Mouse (Mus musculus) megakaryocyte, adult 5-6 weeks (primary cell): ENCODE results near the gene Txn1. TPM values are rescaled to one million over a fixed set of nuclear protein-coding genes. Genes with fewer than 3 reads are reported as not detected.

ENCODE experiments used
- ATAC-seq: 2 replicates; pipeline ENCODE4 v1.8.0; 2016; ENCODE audit warnings: mild to moderate bottlenecking, inconsistent platforms; ENCODE audit not compliant: poor library complexity, severe bottlenecking
- total RNA-seq, 2 experiments: library from RNA; stranded (forward) in 1 of 2; stranded (reverse) in 1 of 2; fragments of 153-499, 151-499 nt in 1 of 2; fragments of 221-1000, 200-1000 nt in 1 of 2; gene quantifications; 2 replicates each; pipeline versions ENCODE4 v1.2.3 to v1.2.4; 2015 to 2017

Gene Txn1
- total RNA-seq, 2 experiments from 2014 or later = 195 to 434 TPM

DNA sequence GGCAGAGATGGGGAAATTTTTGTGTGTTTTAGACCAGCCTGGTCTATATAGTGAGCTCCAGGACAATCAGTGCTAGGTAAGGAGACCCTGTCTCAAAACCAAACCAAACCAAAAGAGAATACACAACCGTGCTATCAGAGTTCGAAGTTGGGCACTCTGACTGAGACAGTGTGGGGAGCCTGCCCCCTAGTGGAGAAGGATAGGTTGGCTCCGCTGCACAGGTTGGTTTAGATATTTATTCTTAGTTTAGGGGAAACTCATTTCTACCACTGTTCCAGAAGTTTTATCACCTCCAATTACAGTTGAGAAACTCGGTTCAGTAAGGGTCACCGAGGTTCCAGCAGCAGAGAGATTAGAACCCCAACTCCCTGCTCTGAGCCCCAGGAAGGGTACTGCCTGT lies 52.0 kb downstream of the Txn1 start:
- peak; percentile 75 for ATAC-seq

DNA sequence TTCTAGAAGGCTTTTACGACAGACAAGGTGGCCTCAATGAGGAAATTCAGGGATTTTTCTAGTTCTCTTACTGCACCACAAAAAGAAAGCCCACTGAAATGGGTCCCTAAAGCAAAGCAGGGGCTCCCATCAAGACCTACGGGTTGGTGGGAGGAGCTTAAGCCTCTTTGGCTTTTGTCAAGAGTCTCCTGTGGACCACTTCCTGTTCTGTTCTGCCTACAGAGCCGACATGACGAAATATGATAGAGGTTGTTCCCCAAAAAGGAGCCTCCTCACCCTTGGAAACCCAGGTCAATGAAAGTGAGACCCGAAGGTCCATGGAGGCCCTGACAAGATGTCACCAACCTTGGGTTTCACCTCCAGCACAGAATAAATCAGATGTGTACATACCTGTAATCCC lies 53.6 kb downstream of the Txn1 start:
- peak; percentile 75 for ATAC-seq

DNA sequence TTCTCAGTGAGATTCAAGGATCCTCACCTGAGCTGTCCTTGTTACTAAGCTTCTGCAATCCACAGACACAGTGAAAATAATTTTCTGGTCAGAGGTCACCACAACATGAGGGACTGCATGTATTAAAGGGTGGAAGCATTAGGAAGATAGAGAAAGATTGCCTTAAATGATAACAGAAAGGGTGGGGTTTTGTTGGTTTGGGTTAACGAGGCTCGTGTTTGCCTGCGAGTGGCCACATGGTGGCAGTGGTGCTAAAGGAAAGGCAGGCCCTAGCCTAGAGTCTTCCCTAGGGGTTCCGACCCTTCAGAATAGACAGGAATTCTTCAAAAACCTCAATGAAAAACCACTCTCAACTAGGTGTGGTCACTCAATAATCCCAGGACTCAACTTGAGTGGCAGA lies 55.0 kb downstream of the Txn1 start:
- peak; percentile 71 for ATAC-seq

DNA sequence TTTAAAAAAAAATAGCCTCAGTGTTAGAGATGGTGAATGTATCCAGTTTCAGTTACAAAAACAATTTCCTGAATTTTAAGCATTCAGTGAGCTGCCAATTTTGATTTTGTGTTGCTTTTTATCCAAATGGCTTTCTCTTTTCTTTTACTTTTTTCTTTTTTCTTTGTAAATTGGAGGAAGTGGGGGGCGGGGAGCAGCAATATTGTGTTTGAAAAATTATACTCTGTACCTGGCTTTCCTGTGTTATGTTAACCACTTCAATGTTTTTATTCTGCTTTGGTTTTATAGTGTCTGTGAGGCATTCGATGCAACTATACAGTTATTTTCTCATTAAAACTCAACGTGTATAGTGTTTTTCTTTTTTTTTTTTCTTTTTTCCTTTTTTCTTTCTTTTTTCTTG lies 59.6 kb downstream of the Txn1 start:
- ATAC-seq = no peak

DNA sequence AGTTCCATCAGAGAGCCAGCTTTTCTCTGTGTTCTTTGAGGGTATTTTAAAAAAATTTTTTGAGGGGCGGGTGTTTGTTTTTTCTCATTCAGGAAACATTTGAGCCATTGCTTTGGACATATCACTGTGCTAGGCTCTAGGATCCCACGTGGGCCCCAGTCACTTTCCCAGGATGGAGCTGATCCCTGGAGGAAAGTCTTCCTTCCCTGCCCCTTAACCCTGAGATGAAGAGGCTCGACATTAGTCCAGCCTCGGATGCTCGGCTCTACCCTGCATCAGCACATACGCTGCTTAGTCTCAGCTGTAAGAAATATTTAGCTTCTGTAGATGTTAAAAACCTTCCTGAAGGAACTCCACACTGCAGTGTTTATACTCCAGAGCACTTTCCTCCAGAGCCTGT lies 60.3 kb downstream of the Txn1 start:
- ATAC-seq = no peak

DNA sequence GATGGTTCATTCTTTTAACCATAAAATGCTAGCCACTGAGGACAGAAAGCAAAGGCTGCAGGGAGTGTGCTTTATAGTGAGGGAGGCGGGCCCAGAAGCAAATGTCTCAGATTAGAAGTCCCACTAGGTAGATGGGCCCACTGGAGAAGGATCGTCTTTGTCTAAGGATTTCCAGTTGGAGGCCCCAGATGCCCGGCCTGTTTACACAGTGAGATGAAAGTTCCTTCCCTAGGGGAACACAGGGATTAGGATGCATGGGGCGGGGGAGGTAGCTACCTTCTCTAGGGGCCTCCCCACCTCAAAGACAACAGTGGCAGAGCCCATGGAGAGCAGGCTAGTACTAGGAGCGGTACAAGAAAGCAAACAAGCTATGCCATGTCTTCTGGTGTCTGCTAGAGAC lies 61.1 kb downstream of the Txn1 start:
- no peak for ATAC-seq

Other genes with a start within 250 kb of the Txn1 start
- 0.18 and 0.27 TPM in 2 replicates for gene Akap2, start 238.8 kb downstream of the Txn1 start, total RNA-seq (2015)
- gene Akap2, start 238.8 kb downstream of the Txn1 start, total RNA-seq (2017) = 0.28 TPM in 1 of 2 replicates, not detected in the other
- 0.27 TPM in 1 of 2 replicates, not detected in the other for gene D630039A03Rik, start 40.1 kb downstream of the Txn1 start, total RNA-seq (2015)
- gene D630039A03Rik, start 40.1 kb downstream of the Txn1 start, total RNA-seq (2017) = not detected in 2 replicates
- not detected in 2 replicates for gene Txndc8, start 52.7 kb upstream of the Txn1 start, total RNA-seq (2015)
- gene Txndc8, start 52.7 kb upstream of the Txn1 start, total RNA-seq (2017) = not detected in 2 replicates